Mouse (Mus musculus) thymus, adult 2 months (tissue): ENCODE data around the gene Bet1l. TPM values are rescaled to one million over a fixed set of nuclear protein-coding genes. Genes with fewer than 3 reads are reported as not detected.

Source experiments
- DNase-seq: peaks from one replicate; pipeline ENCODE4 v3.0.0; 2021
- H3K27ac ChIP-seq: fragments of 200-500 bp; 2 replicates; pipeline ENCODE4 v1.5.1; 2012; ENCODE audit warnings: low read length, control low read depth; ENCODE audit not compliant: control insufficient read depth, insufficient read depth
- H3K27me3 ChIP-seq: fragments of 200-500 bp; 2 replicates; pipeline ENCODE4 v1.6.1; 2012; ENCODE audit warnings: mild to moderate bottlenecking, low read length, moderate library complexity, mixed read lengths; ENCODE audit not compliant: control insufficient read depth, insufficient read depth
- H3K36me3 ChIP-seq: fragments of 200-500 bp; 2 replicates; pipeline ENCODE4 v1.6.1; 2012; ENCODE audit warnings: mild to moderate bottlenecking, low read length, moderate library complexity; ENCODE audit not compliant: control insufficient read depth, insufficient read depth
- H3K4me1 ChIP-seq: fragments of 200-500 bp; replicated peaks from 2 replicates; pipeline ENCODE4 v1.6.1; 2012; ENCODE audit warnings: low read length; ENCODE audit not compliant: control insufficient read depth, insufficient read depth
- H3K4me3 ChIP-seq: fragments of 200-500 bp; 2 replicates; pipeline ENCODE4 v1.5.1; 2012; ENCODE audit warnings: mild to moderate bottlenecking, low read length, control low read depth, moderate library complexity; ENCODE audit not compliant: control insufficient read depth, insufficient read depth
- CTCF ChIP-seq: fragments of 200-500 bp; IDR thresholded peaks from 2 replicates; pipeline ENCODE4 v1.5.1; 2012; ENCODE audit warnings: mild to moderate bottlenecking, control low read depth, low read length, moderate library complexity, borderline replicate concordance; ENCODE audit not compliant: control insufficient read depth, poor library complexity, insufficient read depth; ENCODE audit errors: extremely low read depth
- POLR2A ChIP-seq: fragments of 200-500 bp; IDR thresholded peaks from 2 replicates; pipeline ENCODE4 v1.6.1; 2012; ENCODE audit warnings: mild to moderate bottlenecking, low read length, control low read depth, moderate library complexity; ENCODE audit not compliant: control insufficient read depth, poor library complexity, insufficient read depth; ENCODE audit errors: extremely low read depth
- WGBS: fragments of 180-500 bp; shearing (Covaris S2); methylation state at CpG from one replicate; pipeline ENCODE4 v1.1.7; 2018; 5-methylcytosine and 5-hydroxymethylcytosine counted together
- polyA plus RNA-seq: library from polyadenylated mRNA; depleted of rRNA; stranded (reverse); fragments of >200 nt; gene quantifications from 2 replicates; pipeline ENCODE4 v1.2.3, GENCODE M21; 2012; rRNA removed

Gene Bet1l
- polyA plus RNA-seq, 1 experiment = 31.8 TPM

DNA sequence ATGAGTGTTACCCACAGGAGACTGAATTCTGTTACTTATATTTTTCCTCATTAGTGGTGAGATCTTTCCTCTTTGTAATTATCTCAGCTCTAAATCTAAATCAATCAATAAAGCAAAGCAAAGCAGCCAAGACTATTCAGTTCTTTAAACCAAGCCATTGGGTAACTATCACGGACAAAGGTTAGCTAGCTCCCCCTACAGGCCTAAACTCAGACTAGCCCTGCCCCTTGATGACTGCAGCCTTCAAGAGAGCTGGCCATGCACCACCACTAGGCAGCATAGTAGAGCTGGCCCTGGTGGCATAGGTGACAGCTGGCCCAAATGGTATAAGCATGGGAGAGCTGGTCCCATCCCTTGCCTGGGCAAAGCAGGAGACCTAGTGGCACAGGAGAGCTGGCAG is 51.7 kb downstream of the Bet1l start:
- Histone ChIP-seq H3K4me3 (no peak overlapping the region), H3K4me1 (no peaks in the 10 kb centered on the region), H3K27ac (no peak overlapping the region), H3K27me3 (no peaks in the 10 kb centered on the region), H3K36me3 (no peaks in the 10 kb centered on the region)
- TF ChIP-seq CTCF = peak; percentile 67; the same call in 1 of the 2 replicates
- no peak for TF ChIP-seq POLR2A
- DNase-seq = peak; percentile 48
- 8% methylated on average over 1 of the region's 1 CpGs for WGBS

Other genes starting within 250 kb of the Bet1l start
- not detected in 2 replicates for gene Olfr61, start 228.6 kb downstream of the Bet1l start, polyA plus RNA-seq
- not detected in 2 replicates for gene Olfr53, start 211.1 kb downstream of the Bet1l start, polyA plus RNA-seq
- not detected in 2 replicates for gene Olfr539, start 197.6 kb downstream of the Bet1l start, polyA plus RNA-seq
- gene Olfr45, start 175.6 kb downstream of the Bet1l start, polyA plus RNA-seq = not detected in 2 replicates
- not detected in 2 replicates for gene Olfr541, start 160.3 kb downstream of the Bet1l start, polyA plus RNA-seq
- 11.2 and 12.2 TPM in 2 replicates for gene Cyp2e1, start 93.8 kb downstream of the Bet1l start, polyA plus RNA-seq
- 0.27 TPM in 1 of 2 replicates, not detected in the other for gene Syce1, start 69.7 kb downstream of the Bet1l start, polyA plus RNA-seq
- gene Zfp941, start 35.4 kb downstream of the Bet1l start, polyA plus RNA-seq = 0.04 and 0.22 TPM in 2 replicates
- gene Urah, start 22.6 kb downstream of the Bet1l start, polyA plus RNA-seq = 12.9 and 15.9 TPM in 2 replicates
- gene Scgb1c1, start 12.0 kb downstream of the Bet1l start, polyA plus RNA-seq = 2.0 and 3.2 TPM in 2 replicates
- gene Odf3, start 9.8 kb downstream of the Bet1l start, polyA plus RNA-seq = 0.20 TPM in 1 of 2 replicates, not detected in the other
- gene Gm45785, start 1.2 kb downstream of the Bet1l start, polyA plus RNA-seq = not detected in 2 replicates
- 175 and 181 TPM in 2 replicates for gene Ric8a, start 620 bp downstream of the Bet1l start, polyA plus RNA-seq
- gene Psmd13, start 24.4 kb upstream of the Bet1l start, polyA plus RNA-seq = 99.7 and 100 TPM in 2 replicates
- gene Sirt3, start 24.7 kb upstream of the Bet1l start, polyA plus RNA-seq = 23.1 and 27.6 TPM in 2 replicates
- 159 and 231 TPM in 2 replicates for gene Cox8b, start 42.9 kb upstream of the Bet1l start, polyA plus RNA-seq
- gene Nlrp6, start 63.3 kb upstream of the Bet1l start, polyA plus RNA-seq = 0.32 and 0.71 TPM in 2 replicates
- gene Pgghg, start 83.8 kb upstream of the Bet1l start, polyA plus RNA-seq = 60.1 and 68.6 TPM in 2 replicates
- 0.43 and 0.81 TPM in 2 replicates for gene Ifitm5, start 92.7 kb upstream of the Bet1l start, polyA plus RNA-seq
- not detected in 2 replicates for gene Gm45717, start 98.4 kb upstream of the Bet1l start, polyA plus RNA-seq
- gene Ifitm2, start 98.4 kb upstream of the Bet1l start, polyA plus RNA-seq = 207 and 296 TPM in 2 replicates
- 39.0 and 60.9 TPM in 2 replicates for gene Ifitm1, start 109.6 kb upstream of the Bet1l start, polyA plus RNA-seq
- 309 and 397 TPM in 2 replicates for gene Ifitm3, start 153.2 kb upstream of the Bet1l start, polyA plus RNA-seq
- gene Ifitm6, start 160.3 kb upstream of the Bet1l start, polyA plus RNA-seq = 4.7 and 5.9 TPM in 2 replicates
- not detected in 2 replicates for gene Gm17387, start 171.6 kb upstream of the Bet1l start, polyA plus RNA-seq
- gene B4galnt4, start 203.5 kb upstream of the Bet1l start, polyA plus RNA-seq = 1.4 and 1.6 TPM in 2 replicates
- gene Pkp3, start 220.6 kb upstream of the Bet1l start, polyA plus RNA-seq = 46.8 and 49.9 TPM in 2 replicates
- 62.4 and 67.3 TPM in 2 replicates for gene Sigirr, start 243.0 kb upstream of the Bet1l start, polyA plus RNA-seq